Mouse (Mus musculus) megakaryocyte, embryonic 14.5 days (primary cell): ENCODE measurements around the gene Rora. TPM values are rescaled to one million over a fixed set of nuclear protein-coding genes. Genes with fewer than 3 reads are reported as not detected.

Experiments
- H3K27me3 ChIP-seq: replicated peaks from 2 replicates; pipeline ENCODE3; 2012; ENCODE audit warnings: inconsistent platforms
- H3K36me3 ChIP-seq: replicated peaks from 2 replicates; pipeline ENCODE3; 2012; ENCODE audit warnings: low read length, inconsistent platforms, mixed read lengths
- H3K4me1 ChIP-seq: 2 replicates; pipeline ENCODE4 v1.6.1; 2012; ENCODE audit warnings: inconsistent platforms
- H3K4me3 ChIP-seq: replicated peaks from 2 replicates; pipeline ENCODE3; 2012; ENCODE audit warnings: moderate library complexity, mild to moderate bottlenecking, inconsistent platforms
- H3K9me3 ChIP-seq: 2 replicates; pipeline ENCODE4 v1.6.1; 2012; ENCODE audit warnings: inconsistent platforms
- FLI1 ChIP-seq: IDR thresholded peaks from 2 replicates; pipeline ENCODE4 v1.6.1; 2012; ENCODE audit warnings: low read length, inconsistent platforms, mixed read lengths
- GATA1 ChIP-seq: IDR thresholded peaks from 3 replicates; pipeline ENCODE4 v1.6.1; 2012; ENCODE audit warnings: mixed read lengths, low read length, inconsistent platforms, borderline replicate concordance
- polyA plus RNA-seq: library from polyadenylated mRNA; stranded (reverse); fragments of >175 nt; gene quantifications from 2 replicates; pipeline ENCODE4 v1.2.3, GENCODE M21; 2012; ENCODE audit warnings: low replicate concordance; ENCODE audit not compliant: insufficient read depth

Rora gene
- polyA plus RNA-seq, 1 experiment: 2.5 TPM

DNA sequence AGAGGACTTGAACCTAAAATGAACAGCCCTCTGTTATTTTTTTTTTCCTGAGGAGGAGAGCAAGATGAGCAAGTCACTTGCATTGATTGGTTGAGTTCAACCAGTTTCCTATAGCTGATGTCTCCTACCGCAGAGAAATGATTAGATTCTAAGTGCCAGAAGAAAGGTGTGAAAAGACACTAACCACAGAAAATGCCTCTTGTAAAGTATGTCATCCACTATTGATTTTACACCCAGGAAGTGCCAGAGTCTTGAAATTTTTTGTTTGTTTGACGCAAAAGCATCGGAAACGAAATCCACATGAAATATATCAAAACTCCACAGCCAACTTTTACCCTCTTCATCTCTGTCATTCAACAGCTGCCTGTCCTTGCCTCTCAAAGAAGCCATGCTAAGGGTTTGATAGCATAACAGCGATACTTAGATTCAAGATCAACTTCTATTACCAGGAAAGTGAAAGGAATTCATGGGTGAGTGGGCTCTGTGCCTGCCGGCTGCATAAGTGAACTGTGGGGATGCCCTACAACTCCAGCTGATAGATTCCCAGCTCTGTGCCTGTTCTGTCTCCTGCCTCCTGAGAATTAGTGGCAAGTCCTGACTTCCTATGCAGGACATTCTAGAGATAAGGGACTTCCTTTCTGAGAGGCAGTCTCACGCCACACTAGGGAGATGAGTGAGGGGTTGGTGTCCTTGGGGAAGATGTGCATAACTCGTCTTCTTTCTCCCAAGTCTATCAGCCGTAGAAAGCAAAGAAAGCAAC lies 661.0 kb downstream of the Rora start:
- TF ChIP-seq GATA1 (no peak), FLI1 (no peak)
- Histone ChIP-seq H3K9me3 (no peaks in the 10 kb centered on the region), H3K27me3 (peaks cover 44% of the 10 kb centered on the region), H3K4me3 (no peak overlapping the region), H3K36me3 (no peaks in the 10 kb centered on the region), H3K4me1 (peaks cover 13% of the 10 kb centered on the region)

DNA sequence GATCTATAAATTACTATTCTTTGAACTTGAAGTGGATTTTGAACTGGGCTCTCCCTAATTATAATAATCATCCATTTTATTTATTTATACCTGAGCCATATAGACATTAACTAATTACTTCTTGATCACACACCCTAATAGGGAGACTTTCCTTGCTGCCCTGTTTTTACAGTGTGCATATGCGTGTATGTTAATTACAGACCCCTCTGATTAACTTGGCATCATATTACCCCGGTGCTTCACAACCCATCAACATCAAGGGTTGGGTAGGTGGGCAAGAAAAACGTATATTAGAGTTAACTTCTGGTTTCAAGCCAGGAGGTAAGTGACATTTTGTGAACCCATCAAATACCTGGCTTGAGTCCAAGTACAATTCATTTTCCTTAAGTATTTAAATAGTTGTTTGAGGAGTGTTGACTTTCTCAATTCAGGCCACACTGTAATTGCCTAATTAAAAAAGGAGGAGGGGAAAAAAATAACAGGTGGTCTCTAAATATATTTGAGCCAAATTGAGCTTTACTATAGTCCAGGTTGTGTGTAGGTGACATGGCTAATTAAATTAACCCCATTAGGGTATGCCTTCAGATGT lies 664.0 kb downstream of the Rora start:
- Histone ChIP-seq H3K4me3 (no peak overlapping the region), H3K4me1 (peaks cover 23% of the 10 kb centered on the region), H3K36me3 (no peaks in the 10 kb centered on the region), H3K27me3 (peaks cover 36% of the 10 kb centered on the region), H3K9me3 (no peaks in the 10 kb centered on the region)
- no peak for TF ChIP-seq GATA1
- TF ChIP-seq FLI1: no peak

DNA sequence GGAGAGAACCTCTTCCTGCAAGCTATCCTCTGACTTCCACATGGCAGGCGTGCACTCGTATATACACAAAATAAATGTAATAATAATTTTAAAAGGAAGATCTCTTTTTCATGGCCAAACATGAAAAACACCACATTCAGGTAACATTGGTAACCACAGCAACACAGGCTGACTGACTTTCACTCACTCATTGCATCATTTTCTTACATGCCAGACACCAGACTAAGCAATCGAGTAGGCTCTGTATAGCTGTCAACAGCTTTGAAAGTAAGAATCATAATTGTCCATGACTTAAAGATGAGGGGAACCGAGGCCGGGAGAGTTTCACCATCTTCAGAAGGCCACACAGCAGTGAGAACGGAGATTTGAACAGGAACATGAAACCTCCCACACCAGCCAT lies 665.8 kb downstream of the Rora start:
- H3K27me3 ChIP-seq: peaks cover 31% of the 10 kb centered on the region
- H3K9me3 ChIP-seq: no peaks in the 10 kb centered on the region
- peaks cover 36% of the 10 kb centered on the region for H3K4me1 ChIP-seq
- no peak overlapping the region for H3K4me3 ChIP-seq
- no peaks in the 10 kb centered on the region for H3K36me3 ChIP-seq
- no peak for TF ChIP-seq FLI1
- TF ChIP-seq GATA1: no peak

DNA sequence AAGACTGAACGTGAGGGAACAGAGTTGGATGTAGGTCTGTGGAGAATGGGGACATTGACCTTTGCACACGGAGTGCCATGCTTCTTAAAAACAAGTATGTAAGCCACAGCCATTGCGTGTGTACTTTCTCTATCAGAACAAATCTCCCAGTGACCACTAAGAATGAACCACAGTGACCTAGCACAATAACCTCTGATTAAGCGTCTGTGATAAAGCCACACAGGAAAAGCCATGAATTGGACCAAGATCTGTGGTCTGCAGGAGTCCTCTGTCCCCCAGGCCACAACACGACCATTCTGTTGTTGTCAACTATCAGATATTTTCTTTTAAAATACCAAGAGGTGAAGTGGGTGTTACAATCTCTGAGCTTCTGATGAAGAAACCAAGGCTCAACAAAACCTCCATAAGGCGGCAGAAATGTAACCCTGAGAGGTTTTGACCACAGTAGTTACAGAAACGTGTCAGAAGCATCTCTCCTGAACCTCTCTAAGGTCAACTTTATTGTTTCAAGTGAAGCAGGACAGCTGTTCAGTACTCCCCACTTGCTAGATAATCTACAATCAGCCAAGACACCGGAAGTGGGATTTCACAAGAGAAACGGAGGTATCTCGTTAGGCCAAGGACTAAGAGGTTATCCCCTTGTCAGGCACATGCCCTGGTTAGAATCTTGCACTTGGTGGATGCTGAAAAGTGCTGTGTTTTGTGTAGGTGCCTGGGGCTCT lies 666.5 kb downstream of the Rora start:
- Histone ChIP-seq H3K4me1 (peaks cover 30% of the 10 kb centered on the region), H3K4me3 (peak overlapping the region; percentile 16), H3K27me3 (peaks cover 31% of the 10 kb centered on the region), H3K36me3 (no peaks in the 10 kb centered on the region), H3K9me3 (no peaks in the 10 kb centered on the region)
- TF ChIP-seq FLI1: no peak
- no peak for TF ChIP-seq GATA1

DNA sequence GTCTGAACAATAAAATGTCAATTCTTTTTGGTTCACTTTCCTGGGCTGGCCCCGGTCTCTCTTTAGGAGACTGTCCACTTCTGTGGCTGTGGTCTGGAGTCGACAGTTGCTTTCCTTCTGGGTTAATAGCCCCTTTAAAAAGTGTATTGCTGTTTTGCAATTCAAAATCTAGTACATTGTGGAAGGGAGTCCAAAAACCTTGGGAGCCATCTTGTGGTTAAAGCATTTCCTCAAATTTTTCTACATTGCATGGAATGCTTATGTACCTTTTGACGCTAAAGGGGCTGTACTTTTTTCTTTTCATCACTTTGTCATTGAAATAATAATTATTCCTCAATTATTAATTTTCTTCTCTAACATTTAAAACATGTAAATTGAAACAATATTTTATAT lies 667.0 kb downstream of the Rora start:
- H3K27me3 ChIP-seq: peaks cover 34% of the 10 kb centered on the region

DNA sequence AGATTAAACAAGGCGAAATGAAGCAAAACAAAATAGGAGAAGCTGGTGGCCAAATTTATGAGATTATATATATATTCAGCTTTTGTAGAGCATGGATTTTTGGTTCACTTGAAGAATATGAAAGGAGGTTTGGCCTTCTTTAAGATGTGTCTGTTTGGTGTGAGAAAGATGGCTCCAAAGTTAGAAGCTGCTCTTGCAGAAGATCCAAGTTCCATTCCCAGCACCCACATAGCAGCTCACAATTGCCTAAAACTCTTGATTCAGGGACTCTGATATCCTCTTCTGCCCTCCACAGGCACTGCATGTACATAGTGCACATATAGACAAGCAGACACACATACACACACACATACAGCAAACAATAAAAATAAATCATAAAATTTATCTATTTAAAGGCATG lies 668.4 kb downstream of the Rora start:
- peaks cover 27% of the 10 kb centered on the region for H3K4me1 ChIP-seq
- no peaks in the 10 kb centered on the region for H3K9me3 ChIP-seq
- TF ChIP-seq FLI1: no peak
- no peak for TF ChIP-seq GATA1
- no peaks in the 10 kb centered on the region for H3K36me3 ChIP-seq
- no peak overlapping the region for H3K4me3 ChIP-seq
- H3K27me3 ChIP-seq: peaks cover 30% of the 10 kb centered on the region

More for the DNA sequence above, 667.0 kb downstream of the Rora start:
- no peaks in the 10 kb centered on the region for H3K36me3 ChIP-seq
- TF ChIP-seq GATA1 (no peak), FLI1 (no peak)
- H3K4me1 ChIP-seq: peaks cover 27% of the 10 kb centered on the region
- no peaks in the 10 kb centered on the region for H3K9me3 ChIP-seq
- H3K4me3 ChIP-seq: no peak overlapping the region

DNA sequence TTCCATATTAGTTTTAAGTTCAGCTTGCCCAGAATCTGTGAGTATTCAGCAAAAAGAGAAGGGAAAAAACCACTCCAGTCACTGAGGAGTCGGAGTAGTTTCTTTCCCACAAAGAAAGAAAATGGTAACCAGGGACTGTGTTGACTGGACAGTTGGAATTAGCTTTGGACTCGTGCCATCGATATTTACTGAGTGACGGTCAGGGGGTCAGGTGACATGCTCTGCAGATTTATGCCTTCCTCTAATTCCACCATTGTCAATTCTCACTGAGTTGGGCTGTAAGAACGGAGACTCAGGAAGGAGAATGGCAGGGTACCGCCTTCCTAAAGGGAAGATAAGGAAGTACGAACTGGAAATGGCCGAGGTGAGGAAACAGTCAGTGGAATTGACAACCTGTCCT lies 670.2 kb downstream of the Rora start:
- no peak overlapping the region for H3K4me3 ChIP-seq
- H3K27me3 ChIP-seq: peaks cover 24% of the 10 kb centered on the region
- no peaks in the 10 kb centered on the region for H3K36me3 ChIP-seq
- TF ChIP-seq FLI1 (no peak), GATA1 (no peak)
- H3K9me3 ChIP-seq: no peaks in the 10 kb centered on the region
- peaks cover 27% of the 10 kb centered on the region for H3K4me1 ChIP-seq

DNA sequence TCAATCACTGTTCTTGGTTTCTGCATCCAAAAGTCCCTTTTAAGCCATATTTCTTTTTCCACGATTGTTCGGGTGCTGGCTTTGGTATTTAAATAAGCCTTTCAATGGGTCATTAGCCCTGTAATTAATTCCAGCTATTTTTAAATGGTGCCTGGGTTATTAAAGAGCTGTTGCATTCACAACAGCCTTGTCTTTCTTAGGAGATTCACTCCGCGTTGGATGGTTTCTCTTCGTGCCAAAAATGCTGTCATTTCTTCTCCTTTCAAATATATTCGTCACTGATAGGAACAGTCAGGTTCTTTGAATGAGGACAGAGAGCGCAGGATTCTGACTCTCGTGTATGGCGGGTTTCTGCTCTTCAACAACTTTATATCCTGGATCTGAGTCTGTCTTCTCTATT lies 673.5 kb downstream of the Rora start:
- peaks cover 6% of the 10 kb centered on the region; the same call in 1 of the 2 replicates for H3K9me3 ChIP-seq
- peaks cover 13% of the 10 kb centered on the region for H3K4me1 ChIP-seq
- no peak overlapping the region for H3K4me3 ChIP-seq
- H3K27me3 ChIP-seq: peaks cover 21% of the 10 kb centered on the region
- H3K36me3 ChIP-seq: no peaks in the 10 kb centered on the region
- TF ChIP-seq GATA1 (no peak), FLI1 (no peak)

DNA sequence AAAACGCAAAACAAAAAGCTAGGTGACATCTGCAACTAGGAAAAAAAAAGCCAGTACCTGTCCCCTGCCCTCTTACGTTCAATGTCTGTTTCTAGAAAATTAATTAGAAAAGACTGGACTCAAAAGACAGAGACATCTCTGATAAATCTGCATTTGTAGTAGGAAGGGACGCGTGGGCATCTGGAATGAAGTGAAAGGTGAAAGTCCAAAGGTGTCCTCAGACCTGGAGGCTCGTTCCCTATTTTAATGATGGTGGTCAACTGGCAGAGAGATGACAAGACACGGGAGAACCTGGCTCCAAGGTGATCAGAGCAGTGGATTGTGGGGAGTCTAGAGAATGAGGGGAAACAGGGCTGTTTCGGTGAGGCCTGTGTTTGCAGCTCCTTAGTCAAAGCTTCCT lies 674.0 kb downstream of the Rora start:
- H3K36me3 ChIP-seq: no peaks in the 10 kb centered on the region
- H3K4me1 ChIP-seq: peaks cover 13% of the 10 kb centered on the region
- H3K27me3 ChIP-seq: peaks cover 25% of the 10 kb centered on the region
- TF ChIP-seq GATA1: no peak
- TF ChIP-seq FLI1: no peak
- H3K9me3 ChIP-seq: peaks cover 6% of the 10 kb centered on the region; the same call in 1 of the 2 replicates
- no peak overlapping the region for H3K4me3 ChIP-seq

DNA sequence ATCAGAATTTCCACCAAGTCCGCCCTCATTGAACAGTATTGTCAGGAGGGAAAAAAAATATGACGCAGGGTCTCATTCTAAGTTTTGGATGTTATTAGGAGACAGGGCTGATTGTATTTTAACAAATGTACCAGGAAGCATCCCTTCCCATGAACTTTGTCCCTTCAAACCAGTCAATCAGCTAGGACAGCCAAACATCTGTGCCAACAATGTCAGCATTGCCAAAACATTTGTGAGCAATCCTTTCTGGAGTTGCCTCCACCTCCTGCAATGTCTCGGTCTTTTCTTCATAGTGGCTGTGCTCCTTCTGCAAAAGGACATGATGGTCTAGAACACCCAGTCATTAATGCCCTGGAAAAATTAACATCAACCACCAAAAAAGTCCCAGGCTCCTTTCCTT lies 678.2 kb downstream of the Rora start:
- H3K27me3 ChIP-seq: peaks cover 29% of the 10 kb centered on the region
- H3K4me1 ChIP-seq: peaks cover 11% of the 10 kb centered on the region
- TF ChIP-seq GATA1 (no peak), FLI1 (no peak)
- peaks cover 6% of the 10 kb centered on the region; the same call in 1 of the 2 replicates for H3K9me3 ChIP-seq
- H3K36me3 ChIP-seq: no peaks in the 10 kb centered on the region
- H3K4me3 ChIP-seq: no peak overlapping the region
